Mouse (Mus musculus) Patski (cell line): ENCODE measurements around the gene Nlgn2. TPM values are rescaled to one million over a fixed set of nuclear protein-coding genes. Genes with fewer than 3 reads are reported as not detected.

Experiments used
- ATAC-seq: fragments of 100-300 bp; one replicate; pipeline ENCODE4 v1.8.0; 2021
- CTCF ChIA-PET: fragments of 350-600 bp; sonication (Branson Sonifier 250); formaldehyde crosslinking; loops from one replicate; lab custom pipeline; 2022; ENCODE audit warnings: inconsistent platforms; lab: Charles Lee
- POLR2A ChIA-PET: fragments of 350-600 bp; sonication (Branson Sonifier 250); formaldehyde crosslinking; loops from one replicate; lab custom pipeline; 2022; ENCODE audit warnings: antibody characterized with exemption, inconsistent platforms; lab: Charles Lee
- DNase-seq: peaks from one replicate; pipeline ENCODE4 v3.0.0-alpha.2; 2011; ENCODE audit warnings: low read depth, low spot score
- H3K27me3 ChIP-seq: fragments of 371-371 bp; one replicate; pipeline ENCODE4 v1.5.1; 2021
- CTCF ChIP-seq: fragments of 100-300 bp; IDR thresholded peaks from one replicate; pipeline ENCODE4 v1.5.1; 2021
- in situ Hi-C: fragments of 300-500 bp; cut with MboI; formaldehyde crosslinking; loops from 3 replicates; pipeline ENCODE4 v1.11.1; 2018; ENCODE audit warnings: low pct_unique_long_range_greater_than_20kb, mixed read lengths
- polyA plus RNA-seq: library from polyadenylated mRNA; unstranded; gene quantifications from one replicate; pipeline ENCODE4 v1.2.3, GENCODE M21; 2021

The Nlgn2 gene
- polyA plus RNA-seq, 1 experiment from 2014 or later, result 35.0 TPM

DNA sequence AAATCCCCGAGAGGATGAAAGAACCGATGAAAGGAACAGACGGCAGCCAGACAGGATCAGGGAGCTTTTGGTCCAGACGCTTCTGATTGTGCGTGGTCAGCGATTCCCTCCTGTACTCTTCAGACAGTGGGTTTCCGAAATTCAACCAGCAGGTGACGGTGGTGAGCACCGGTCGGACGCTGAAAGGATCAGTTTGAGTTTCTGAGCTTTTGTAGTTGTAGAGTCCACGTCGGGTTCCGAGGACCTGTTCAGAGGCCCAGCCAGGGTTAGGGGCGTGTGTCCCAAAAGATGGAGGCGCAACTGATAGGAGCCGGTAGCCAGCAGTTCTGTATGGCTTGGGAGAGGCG lies 42.9 kb upstream of the Nlgn2 start:
- peak; percentile 20 for ATAC-seq
- TF ChIP-seq CTCF, result no peak
- H3K27me3 ChIP-seq, result no peaks in the 10 kb centered on the region
- in situ Hi-C loops, result no loop called here
- POLR2A ChIA-PET, result interaction anchor here (0.7 to 2.9 kb wide), 2 partner anchors 20 to 41 kb away, joined by 3 to 16 read pairs; partner anchors contain the start of genes 2810408A11Rik, Eif5a and Neurl4
- CTCF ChIA-PET, result interaction anchor here (1.0 to 1.6 kb wide), 5 partner anchors 19 to 73 kb away, joined by 3 to 5 read pairs (median 3); partner anchors contain the start of gene Ybx2
- DNase-seq, result peak; percentile 64

DNA sequence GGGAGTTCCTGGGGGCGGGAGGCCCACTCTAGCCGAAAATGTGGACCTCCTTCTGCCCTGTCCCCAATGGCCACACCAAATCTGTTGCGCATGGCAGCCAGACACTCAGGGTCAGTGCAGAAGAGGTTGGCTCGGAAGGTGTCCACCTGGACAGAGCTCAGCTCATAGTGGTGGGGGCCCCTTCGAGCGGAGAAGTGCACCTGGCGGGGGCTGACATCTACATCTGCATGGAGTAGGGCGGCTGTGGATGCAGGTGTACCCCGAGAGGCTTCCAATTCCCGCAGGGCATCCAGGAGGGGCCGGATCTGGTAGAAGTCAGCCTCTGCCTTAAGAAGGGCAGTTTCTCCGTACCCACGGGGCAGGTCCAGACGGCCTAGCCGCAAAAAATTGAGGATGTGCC lies 42.1 kb upstream of the Nlgn2 start:
- no peak for DNase-seq
- in situ Hi-C loops, result loop anchor here (5.0 kb wide), 3 partner anchors 72 to 197 kb away; partner anchors contain the start of genes Polr2a, Senp3 and Tmem102
- no peak for TF ChIP-seq CTCF
- ChIA-PET CTCF (interaction anchor here (1.0 to 1.6 kb wide), 5 partner anchors 38 to 73 kb away, joined by 3 to 6 read pairs (median 5); no protein-coding TSS in a partner anchor), POLR2A (interaction anchor here (1.8 to 2.9 kb wide), 2 partner anchors 21 to 120 kb away, joined by 5 to 16 read pairs; partner anchors contain the start of genes 2810408A11Rik, Neurl4 and Polr2a)
- H3K27me3 ChIP-seq, result no peaks in the 10 kb centered on the region
- ATAC-seq, result no peak

DNA sequence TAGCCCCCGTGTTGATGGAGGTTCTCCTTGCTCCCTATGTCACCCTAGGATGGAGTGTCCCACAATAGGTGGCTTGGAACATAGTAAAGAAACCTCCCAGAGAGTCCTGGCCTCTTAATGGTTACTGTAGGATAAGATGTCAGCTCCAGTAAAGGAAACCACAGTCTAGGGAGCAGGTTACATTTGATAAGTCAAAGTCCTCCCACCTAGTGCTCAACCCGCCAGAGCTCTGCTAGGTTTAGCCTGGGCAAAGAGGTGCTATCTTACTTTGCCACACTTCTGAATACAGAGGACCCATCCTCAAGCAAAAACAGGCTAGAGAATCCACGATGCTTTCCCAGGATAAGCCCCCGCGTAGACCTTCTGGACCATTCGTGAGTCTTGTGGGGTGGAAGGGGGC lies 41.4 kb upstream of the Nlgn2 start:
- ATAC-seq (no peak), DNase-seq (no peak)
- POLR2A ChIA-PET, result interaction anchor here (1.8 kb wide), 1 partner anchor 120 kb away, joined by 5 read pairs; the partner anchor contains the start of gene Polr2a
- no peak for TF ChIP-seq CTCF
- no peaks in the 10 kb centered on the region for H3K27me3 ChIP-seq
- in situ Hi-C loops, result loop anchor here (5.0 kb wide), 3 partner anchors 72 to 197 kb away; partner anchors contain the start of genes Polr2a, Senp3 and Tmem102
- CTCF ChIA-PET, result interaction anchor here (1.0 to 2.1 kb wide), 6 partner anchors 37 to 122 kb away, joined by 3 to 12 read pairs (median 5); partner anchors contain the start of gene Fgf11

DNA sequence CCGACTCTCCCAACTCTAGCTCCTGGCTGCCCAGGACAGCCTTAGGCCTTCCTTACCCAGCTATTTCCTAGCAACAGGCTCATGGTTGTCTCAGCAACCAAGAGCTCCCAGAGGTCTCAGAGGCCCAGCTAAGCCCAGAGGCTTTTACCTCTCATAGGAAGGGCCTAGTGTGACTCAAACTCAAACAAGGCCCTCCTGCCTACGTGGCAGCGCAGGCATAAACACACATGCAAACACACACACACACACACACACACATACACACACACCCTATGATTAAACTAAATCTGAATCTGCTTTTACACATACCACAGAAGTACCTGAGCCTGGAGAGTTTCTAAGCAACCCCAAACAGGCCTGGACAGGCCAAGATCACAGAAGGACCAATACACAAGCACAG lies 40.8 kb upstream of the Nlgn2 start:
- TF ChIP-seq CTCF, result no peak
- ChIA-PET POLR2A (interaction anchor here (1.8 kb wide), 1 partner anchor 119 kb away, joined by 5 read pairs; the partner anchor contains the start of gene Polr2a), CTCF (interaction anchor here (0.8 to 2.1 kb wide), 6 partner anchors 44 to 128 kb away, joined by 3 to 12 read pairs (median 5); partner anchors contain the start of gene Fgf11)
- DNase-seq (no peak), ATAC-seq (no peak)
- in situ Hi-C loops, result loop anchor here (5.0 kb wide), 3 partner anchors 71 to 196 kb away; partner anchors contain the start of genes Polr2a, Senp3 and Tmem102
- no peaks in the 10 kb centered on the region for H3K27me3 ChIP-seq

DNA sequence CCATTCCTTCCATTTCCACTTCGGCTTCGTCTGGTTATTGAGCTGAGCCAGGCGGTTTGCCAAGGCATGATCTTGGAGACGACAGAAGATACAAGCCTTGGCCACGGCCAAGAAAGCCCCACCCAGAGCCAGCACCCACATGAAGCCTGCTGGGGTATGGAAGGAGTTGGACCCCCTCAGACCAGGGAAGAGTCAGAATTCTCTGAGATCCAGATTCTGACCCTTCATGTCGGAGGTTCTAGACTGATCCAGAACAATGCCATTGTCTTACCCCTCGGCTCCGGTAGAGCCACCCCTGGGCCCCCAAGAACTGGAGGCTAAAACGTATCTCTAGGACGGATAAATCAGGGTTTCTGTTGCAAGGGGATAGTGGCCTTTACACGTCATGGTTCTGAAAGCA lies 40.3 kb upstream of the Nlgn2 start, which contains the start of gene Tmem95:
Gene Tmem95, minus strand, starts transcription at position 141 of the 400 bp plus-strand sequence.
- ChIA-PET CTCF (interaction anchor here (0.8 to 2.1 kb wide), 6 partner anchors 42 to 144 kb away, joined by 3 to 12 read pairs (median 3); partner anchors contain the start of gene Fgf11), POLR2A (interaction anchor here (1.8 kb wide), 1 partner anchor 119 kb away, joined by 5 read pairs; the partner anchor contains the start of gene Polr2a)
- ATAC-seq (no peak), DNase-seq (no peak)
- no peak for TF ChIP-seq CTCF
- in situ Hi-C loops, result loop anchor here (5.0 kb wide), 3 partner anchors 71 to 196 kb away; partner anchors contain the start of genes Polr2a, Senp3 and Tmem102
- no peaks in the 10 kb centered on the region for H3K27me3 ChIP-seq

- no peak for DNase-seq
- in situ Hi-C loops, result loop anchor here (5.0 kb wide), 3 partner anchors 70 to 195 kb away; partner anchors contain the start of genes Polr2a, Senp3 and Tmem102
- no peak for TF ChIP-seq CTCF
- POLR2A ChIA-PET, result no interaction called here
- CTCF ChIA-PET, result interaction anchor here (0.7 to 2.1 kb wide), 8 partner anchors 9 to 146 kb away, joined by 3 to 12 read pairs (median 3); no protein-coding TSS in a partner anchor
- H3K27me3 ChIP-seq, result no peaks in the 10 kb centered on the region
- no peak for ATAC-seq
Observed at GRCm38 (mm10) chr11:69876867-69877266, 39.3 kb upstream of the Nlgn2 start.

- ChIA-PET POLR2A (no interaction called here), CTCF (interaction anchor here (1.4 to 1.5 kb wide), 3 partner anchors 8 to 145 kb away, joined by 3 to 5 read pairs (median 3); no protein-coding TSS in a partner anchor)
- DNase-seq (no peak), ATAC-seq (no peak)
- in situ Hi-C loops, result loop anchor here (5.0 kb wide), 3 partner anchors 69 to 194 kb away; partner anchors contain the start of genes Polr2a, Senp3 and Tmem102
- H3K27me3 ChIP-seq, result no peaks in the 10 kb centered on the region
- TF ChIP-seq CTCF, result no peak
Observed at GRCm38 (mm10) chr11:69876186-69876585, 38.6 kb upstream of the Nlgn2 start.

GRCm38 (mm10) chr11:69872451-69872850 lies 34.9 kb upstream of the Nlgn2 start:
- no peak for ATAC-seq
- no peak for DNase-seq
- POLR2A ChIA-PET, result no interaction called here

GRCm38 (mm10) chr11:69871822-69872221 lies 34.2 kb upstream of the Nlgn2 start:
- in situ Hi-C loops, result no loop called here
- no peak for TF ChIP-seq CTCF
- H3K27me3 ChIP-seq, result peaks cover 10% of the 10 kb centered on the region
- DNase-seq, result no peak
- ChIA-PET CTCF (interaction anchor here (0.9 to 1.2 kb wide), 2 partner anchors 21 to 113 kb away, joined by 3 to 4 read pairs; no protein-coding TSS in a partner anchor), POLR2A (no interaction called here)
- no peak for ATAC-seq

More at GRCm38 (mm10) chr11:69872451-69872850, 34.9 kb upstream of the Nlgn2 start:
- CTCF ChIA-PET, result interaction anchor here (0.9 to 1.2 kb wide), 2 partner anchors 22 to 113 kb away, joined by 3 to 4 read pairs; no protein-coding TSS in a partner anchor
- in situ Hi-C loops, result no loop called here
- TF ChIP-seq CTCF, result no peak
- peaks cover 10% of the 10 kb centered on the region for H3K27me3 ChIP-seq
